Mouse (Mus musculus): ENCODE measurements at regions not wholly inside any gene's neighbourhood (a gene's known extent, or its start where the extent isn't known, plus 50 kb on each side); places are given as distances from the start of the nearest gene placed in this dataset.

GRCm38 (mm10) chr10:26630196-26630760 lies 122.9 kb upstream of the Arhgap18 start:
- TF ChIP-seq CTCF (IDR thresholded peaks at IDR 0.05; ENCODE audit: extremely low read depth, insufficient read depth, insufficient read length, insufficient replicate concordance) (no peak), POLR2A (IDR thresholded peaks at IDR 0.05; ENCODE audit: low read depth, low read length) (no peak)

All from spleen, adult 2 months (tissue).